30 mouse cellular contexts compared by ENCODE assay signal in the genomic region with DNA sequence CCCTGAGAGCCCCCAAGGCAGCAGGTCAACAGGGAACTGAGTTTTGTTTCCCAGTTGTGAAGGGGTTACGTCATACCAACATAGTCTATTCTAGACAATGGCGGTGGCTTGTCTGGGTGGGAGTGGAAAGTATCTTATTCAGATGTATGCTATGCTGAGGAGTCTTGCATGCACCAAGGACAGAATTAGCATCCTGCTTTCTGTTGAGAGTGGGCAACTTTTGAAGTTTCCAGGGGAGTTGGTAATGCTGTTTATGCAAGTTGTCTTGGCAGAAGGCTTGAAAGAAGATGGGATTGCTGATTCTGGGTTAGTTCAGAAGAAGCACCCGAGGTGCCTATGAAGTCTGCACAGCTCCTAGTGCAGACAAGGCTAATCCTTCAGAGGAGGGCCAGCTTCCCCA. TPM values are rescaled to one million over a fixed set of nuclear protein-coding genes. Genes with fewer than 3 reads are reported as not detected.
A peak's percentile ranks its signal among the peaks of the same experiment; 100 is the strongest.
DNase-seq lines count a peak whose midpoint lies in the region.
"Had no signal": no experiment of that assay in that cellular context is flagged by ENCODE, and none has a peak within 500 bp of the region (broad histone marks: within the 10 kb centered on the region; RNA-seq: fewer than 3 reads in every experiment).

No protein-coding gene starts in this region.

- peak; percentile 28 to 33 for DNase-seq in frontal cortex, adult 2 months (ENCODE audit: extremely low spot score in 1 of 2, low spot score in 1 of 2)
- no peak for DNase-seq in frontal cortex, postnatal 25 days (ENCODE audit: low spot score in 2 of 2)
- peak; percentile 18 for DNase-seq in right cerebral cortex, adult 18-20 months
- DNase-seq in right cerebral cortex, postnatal 14 days, result no peak
- DNase-seq in telencephalon, adult 2 months (ENCODE audit: low read depth, low spot score), result peak; percentile 46
- DNase-seq in gastrocnemius, postnatal 25 days, result no peak
- DNase-seq: adrenal gland, adult 8-10 months; adrenal gland, postnatal 25 days; B cell, adult 2 months; cerebellum, adult 18-20 months; cerebellum, adult 9-10 months; cerebellum, postnatal 14 days; forebrain, postnatal 0 days; gastrocnemius, postnatal 36 days; heart, postnatal 10 days; heart, postnatal 36 days; kidney, adult 18-20 months had no signal

RNA-seq across cellular contexts. Expression of a gene that starts 28.8 kb away (rescaled TPM):
- 0.12 and 0.15 TPM in 2 replicates for polyA plus RNA-seq in frontal cortex, adult 2 months (2012; rRNA removed)
- total RNA-seq in gastrocnemius, postnatal 25 days (2021), result not detected
- total RNA-seq: adrenal gland, adult 8-10 months; adrenal gland, postnatal 25 days; CH12.LX; gastrocnemius, adult 8-10 months; gastrocnemius, postnatal 36 days; granulocyte monocyte progenitor cell, adult 5-6 weeks; heart, adult 8-10 months; heart, postnatal 10 days; heart, postnatal 36 days; MEL had no signal
- polyA plus RNA-seq: activated CD4-positive, CD25-positive, alpha-beta regulatory T cell, adult 4 months; embryonic facial prominence, embryonic 11.5 days; embryonic facial prominence, embryonic 14.5 days; forebrain, embryonic 14.5 days; heart, embryonic 11.5 days; heart, embryonic 15.5 days; hindbrain, embryonic 10.5 days; inflammation-experienced regulatory T-cells, adult 6 months had no signal

Comparison
In these comparisons a context has a peak if more than half of its experiments do, and no peak if none do; other contexts are left out.
1. DNase-seq: peak in frontal cortex, adult 2 months (2 of 2), right cerebral cortex, adult 18-20 months (single experiment) and telencephalon, adult 2 months (single experiment); none in frontal cortex, postnatal 25 days (0 of 2), right cerebral cortex, postnatal 14 days (single experiment) and gastrocnemius, postnatal 25 days (single experiment).